Comparison of ENCODE assay signal across 8 mouse cellular contexts in the genomic region with DNA sequence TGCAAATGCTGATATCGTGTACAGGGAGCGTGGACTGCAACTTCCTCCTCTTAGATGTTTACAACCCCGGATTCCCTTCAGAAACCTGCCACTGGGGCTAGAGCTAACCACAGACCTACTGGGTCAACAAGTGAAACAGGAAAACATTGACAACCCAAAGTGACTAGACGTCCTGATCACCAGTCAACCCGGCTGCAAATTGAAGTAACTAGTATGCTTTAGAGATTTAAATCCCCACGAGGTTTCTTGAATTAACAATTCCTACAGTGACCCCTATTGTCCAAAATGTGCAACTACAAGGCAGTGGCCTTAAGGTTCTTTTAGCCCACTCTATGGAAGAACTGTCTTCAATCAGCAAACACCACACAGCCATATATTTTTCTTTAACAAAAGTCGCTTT. TPM values are rescaled to one million over a fixed set of nuclear protein-coding genes. Genes with fewer than 3 reads are reported as not detected.
DNase-seq lines count a peak whose midpoint lies in the region; ATAC-seq lines count a peak whose summit lies in the region.

No protein-coding gene starts in this region.

- no peak overlapping the region for H3K4me2 ChIP-seq in forebrain, embryonic 11.5 days (ENCODE audit: low read depth, low read length, severe bottlenecking)
- H3K4me2 ChIP-seq in liver, embryonic 12.5 days = peak overlapping the region; percentile 33
- 0 out of 2 replicates have a peak overlapping the region, but pooled peaks have one; percentile 18 for H3K4me2 ChIP-seq in neural tube, embryonic 13.5 days

- H3K4me1 ChIP-seq in forebrain, embryonic 11.5 days (replicated peaks; ENCODE audit: control insufficient read depth, insufficient read depth, low read length) = no peaks in the 10 kb centered on the region
- H3K4me1 ChIP-seq in liver, embryonic 12.5 days = 0 out of 2 replicates have a peak, but pooled peaks cover 3% of the 10 kb centered on the region
- H3K4me1 ChIP-seq in neural tube, embryonic 13.5 days (replicated peaks) = no peaks in the 10 kb centered on the region

- no peaks in the 10 kb centered on the region for H3K9me3 ChIP-seq in forebrain, embryonic 11.5 days (ENCODE audit: control insufficient read depth, low read length)
- no peaks in the 10 kb centered on the region for H3K9me3 ChIP-seq in liver, embryonic 12.5 days (replicated peaks)
- no peaks in the 10 kb centered on the region for H3K9me3 ChIP-seq in neural tube, embryonic 13.5 days

- no peak for ATAC-seq in forebrain, embryonic 11.5 days (replicated peaks; ENCODE audit: low FRiP score)
- ATAC-seq in liver, embryonic 12.5 days = no peak
- no peak; the same call in 1 of the 2 replicates for ATAC-seq in neural tube, embryonic 13.5 days (ENCODE audit: low read depth)

- H3K27ac ChIP-seq in forebrain, embryonic 11.5 days (ENCODE audit: low read depth, low read length) = no peak overlapping the region
- H3K27ac ChIP-seq in liver, embryonic 12.5 days = no peak overlapping the region
- H3K27ac ChIP-seq in neural tube, embryonic 13.5 days (replicated peaks) = no peak overlapping the region

- no peak overlapping the region for H3K4me3 ChIP-seq in forebrain, embryonic 11.5 days (ENCODE audit: low read depth, low read length)
- H3K4me3 ChIP-seq in liver, embryonic 12.5 days = no peak overlapping the region
- H3K4me3 ChIP-seq in neural tube, embryonic 13.5 days = no peak overlapping the region

- H3K27me3 ChIP-seq in forebrain, embryonic 11.5 days (ENCODE audit: control insufficient read depth, insufficient read depth, low read length) = no peaks in the 10 kb centered on the region
- no peaks in the 10 kb centered on the region; the same call in 1 of the 2 replicates for H3K27me3 ChIP-seq in liver, embryonic 12.5 days (replicated peaks)
- no peaks in the 10 kb centered on the region for H3K27me3 ChIP-seq in neural tube, embryonic 13.5 days

- DNase-seq in ovary, postnatal 14 days (ENCODE audit: low spot score) = peak; percentile 41
- DNase-seq in ovary, postnatal 36 days (ENCODE audit: low spot score) = no peak
- peak; percentile 74 for DNase-seq in adipocyte (ENCODE audit: low spot score)
- peak; percentile 67 for DNase-seq in forebrain, embryonic 11.5 days (ENCODE audit: low spot score)
- peak; percentile 75 for DNase-seq in hindlimb bud, embryonic 11.5 days (ENCODE audit: extremely low spot score, low read depth, low spot score)
- no peak for DNase-seq in urinary bladder, adult 18-20 months (ENCODE audit: low spot score in 2 of 2)

- no peaks in the 10 kb centered on the region for H3K36me3 ChIP-seq in forebrain, embryonic 11.5 days (ENCODE audit: control insufficient read depth, insufficient read depth, low read length)
- no peaks in the 10 kb centered on the region for H3K36me3 ChIP-seq in liver, embryonic 12.5 days
- no peaks in the 10 kb centered on the region for H3K36me3 ChIP-seq in neural tube, embryonic 13.5 days

- H3K9ac ChIP-seq in forebrain, embryonic 11.5 days (ENCODE audit: low read length) = no peak overlapping the region
- H3K9ac ChIP-seq in liver, embryonic 12.5 days = no peak overlapping the region
- no peak overlapping the region for H3K9ac ChIP-seq in neural tube, embryonic 13.5 days

- WGBS in forebrain, embryonic 11.5 days = 24% methylated on average over 7 of the region's 7 CpGs
- WGBS in liver, embryonic 12.5 days (ENCODE audit: insufficient replicate concordance) = 6% methylated on average over 7 of the region's 7 CpGs
- WGBS in neural tube, embryonic 13.5 days = 24% methylated on average over 7 of the region's 7 CpGs

RNA-seq across cellular contexts. Expression of gene Gstm4, which starts 16.7 kb away (rescaled TPM):
- polyA plus RNA-seq in forebrain, embryonic 11.5 days (2014; fragmentation: Nextera tagmentation; extraction: Ambion mirVana) = 11.8 and 14.3 TPM in 2 replicates
- 16.2 and 16.6 TPM in 2 replicates for polyA plus RNA-seq in liver, embryonic 12.5 days (2016; fragmentation: Nextera tagmentation; extraction: Ambion mirVana)
- polyA plus RNA-seq in neural tube, embryonic 13.5 days (2015; fragmentation: Nextera tagmentation; extraction: Ambion mirVana) = 13.9 and 15.5 TPM in 2 replicates

RNA-seq across cellular contexts. Expression of gene Ampd2, which starts 25.0 kb away (rescaled TPM):
- polyA plus RNA-seq in forebrain, embryonic 11.5 days (2014; fragmentation: Nextera tagmentation; extraction: Ambion mirVana) = 45.1 and 45.7 TPM in 2 replicates
- polyA plus RNA-seq in liver, embryonic 12.5 days (2016; fragmentation: Nextera tagmentation; extraction: Ambion mirVana) = 77.4 and 80.6 TPM in 2 replicates
- polyA plus RNA-seq in neural tube, embryonic 13.5 days (2015; fragmentation: Nextera tagmentation; extraction: Ambion mirVana) = 56.3 and 56.7 TPM in 2 replicates

RNA-seq across cellular contexts. Expression of gene Gnat2, which starts 31.2 kb away (rescaled TPM):
- 0.33 and 0.99 TPM in 2 replicates for polyA plus RNA-seq in forebrain, embryonic 11.5 days (2014; fragmentation: Nextera tagmentation; extraction: Ambion mirVana)
- 2.7 and 3.3 TPM in 2 replicates for polyA plus RNA-seq in liver, embryonic 12.5 days (2016; fragmentation: Nextera tagmentation; extraction: Ambion mirVana)
- polyA plus RNA-seq in neural tube, embryonic 13.5 days (2015; fragmentation: Nextera tagmentation; extraction: Ambion mirVana) = 0.08 and 0.36 TPM in 2 replicates

RNA-seq across cellular contexts. Expression of gene Gstm1, which starts 43.6 kb away (rescaled TPM):
- 25.7 and 27.2 TPM in 2 replicates for polyA plus RNA-seq in forebrain, embryonic 11.5 days (2014; fragmentation: Nextera tagmentation; extraction: Ambion mirVana)
- polyA plus RNA-seq in liver, embryonic 12.5 days (2016; fragmentation: Nextera tagmentation; extraction: Ambion mirVana) = 228 and 237 TPM in 2 replicates
- polyA plus RNA-seq in neural tube, embryonic 13.5 days (2015; fragmentation: Nextera tagmentation; extraction: Ambion mirVana) = 67.1 and 73.6 TPM in 2 replicates

Comparison
In these comparisons a context has a peak if more than half of its experiments do, and no peak if none do; other contexts are left out.
1. DNase-seq: peak in ovary, postnatal 14 days (single experiment), adipocyte (single experiment), forebrain, embryonic 11.5 days (single experiment) and hindlimb bud, embryonic 11.5 days (single experiment); none in ovary, postnatal 36 days (single experiment) and urinary bladder, adult 18-20 months (0 of 2).